Mouse (Mus musculus) lung, adult 2 months (tissue): Measurements from ENCODE around the gene Dcst1. TPM values are rescaled to one million over a fixed set of nuclear protein-coding genes. Genes with fewer than 3 reads are reported as not detected.

Source experiments
- DNase-seq: peaks from one replicate; pipeline ENCODE4 v3.0.0; 2022
- H3K4me1 ChIP-seq: fragments of 200-500 bp; 2 replicates; pipeline ENCODE4 v1.6.1; 2011; ENCODE audit warnings: low read length; ENCODE audit not compliant: control insufficient read depth, insufficient read depth
- H3K4me3 ChIP-seq: fragments of 200-500 bp; replicated peaks from 2 replicates; pipeline ENCODE3; 2011; ENCODE audit warnings: low read depth, mild to moderate bottlenecking, control low read depth, low read length; ENCODE audit errors: extremely low read depth
- CTCF ChIP-seq: fragments of 200-500 bp; IDR thresholded peaks from 2 replicates; pipeline ENCODE4 v1.5.1; 2011; ENCODE audit warnings: mild to moderate bottlenecking, low read length, control low read depth; ENCODE audit not compliant: insufficient read depth
- POLR2A ChIP-seq: fragments of 200-500 bp; IDR thresholded peaks from 2 replicates; pipeline ENCODE4 v1.6.1; 2011; ENCODE audit warnings: low read depth, mild to moderate bottlenecking, control low read depth, low read length, borderline replicate concordance; ENCODE audit errors: extremely low read depth
- WGBS: fragments of 180-500 bp; shearing (Covaris S2); methylation state at CpG from one replicate; pipeline ENCODE4 v1.1.7; 2018; 5-methylcytosine and 5-hydroxymethylcytosine counted together
- polyA plus RNA-seq: library from polyadenylated mRNA; depleted of rRNA; stranded (reverse); fragments of >200 nt; gene quantifications from 2 replicates; pipeline ENCODE4 v1.2.3, GENCODE M21; 2012

Gene Dcst1
- polyA plus RNA-seq, 1 experiment, result not detected

- peaks cover 8% of the 10 kb centered on the region; the same call in 1 of the 2 replicates for H3K4me1 ChIP-seq
- TF ChIP-seq POLR2A, result no peak
- no peak for DNase-seq
- WGBS, result 91% methylated on average over 8 of the region's 8 CpGs
- H3K4me3 ChIP-seq, result no peak overlapping the region
Measured at GRCm38 (mm10) chr3:89325882-89326281, 39.2 kb downstream of the Dcst1 start.

DNA sequence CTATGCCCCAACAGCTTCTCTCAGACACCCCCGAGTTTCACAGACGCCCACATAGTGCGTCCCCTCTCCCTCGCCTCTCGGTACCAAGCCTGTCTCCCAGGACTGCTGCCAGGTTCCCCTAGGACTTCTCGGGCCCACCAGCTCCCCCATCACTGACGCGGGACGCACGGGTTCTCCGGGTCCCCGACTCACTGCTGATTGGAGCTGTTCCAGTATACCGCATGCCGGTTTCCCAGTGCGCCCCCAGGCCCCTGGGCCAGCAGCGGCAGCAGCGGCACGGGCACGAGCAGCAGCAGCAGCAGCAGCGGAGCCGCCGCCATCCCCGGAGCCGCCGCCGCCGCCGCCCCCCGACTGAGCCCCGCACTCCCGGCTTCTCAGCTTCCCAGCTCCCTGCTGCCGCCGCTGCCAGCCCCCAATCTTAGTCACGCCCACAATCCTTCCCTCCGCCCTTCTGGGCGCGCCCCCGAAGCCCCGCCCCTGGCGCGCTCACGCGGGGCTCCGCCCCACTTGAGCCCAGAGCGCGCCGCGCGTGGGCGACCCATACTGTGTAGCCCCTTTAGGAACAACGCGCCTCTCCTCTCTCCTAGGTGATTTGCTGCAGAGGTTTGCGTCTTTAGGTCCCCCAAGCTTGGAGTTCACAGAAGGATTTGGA, 42.4 kb downstream of the Dcst1 start, which contains the start of gene Efna3:
Gene Efna3 (minus strand): TSS at position 452 of the 652 bp plus-strand sequence.
- peak; percentile 80 for DNase-seq
- Histone ChIP-seq H3K4me3 (peak within 1 kb of the TSS; percentile 26), H3K4me1 (peaks cover 11% of the 10 kb centered on the region; the same call in 1 of the 2 replicates)
- TF ChIP-seq POLR2A, result no peak
- TF ChIP-seq CTCF, result no peak
- WGBS, result 2% methylated on average over 53 of the region's 53 CpGs

GRCm38 (mm10) chr3:89322131-89322500, 42.9 kb downstream of the Dcst1 start:
- no peak for DNase-seq
- H3K4me3 ChIP-seq, result no peak overlapping the region
- 2% methylated on average over 14 of the region's 14 CpGs for WGBS
- peaks cover 11% of the 10 kb centered on the region; the same call in 1 of the 2 replicates for H3K4me1 ChIP-seq
- TF ChIP-seq CTCF (no peak), POLR2A (no peak)

GRCm38 (mm10) chr3:89321183-89322130, 43.6 kb downstream of the Dcst1 start:
- Histone ChIP-seq H3K4me1 (peaks cover 13% of the 10 kb centered on the region; the same call in 1 of the 2 replicates), H3K4me3 (peak overlapping the region; percentile 6)
- no peak for TF ChIP-seq POLR2A
- TF ChIP-seq CTCF, result no peak
- no peak for DNase-seq
- 1% methylated on average over 64 of the region's 66 CpGs for WGBS

DNA sequence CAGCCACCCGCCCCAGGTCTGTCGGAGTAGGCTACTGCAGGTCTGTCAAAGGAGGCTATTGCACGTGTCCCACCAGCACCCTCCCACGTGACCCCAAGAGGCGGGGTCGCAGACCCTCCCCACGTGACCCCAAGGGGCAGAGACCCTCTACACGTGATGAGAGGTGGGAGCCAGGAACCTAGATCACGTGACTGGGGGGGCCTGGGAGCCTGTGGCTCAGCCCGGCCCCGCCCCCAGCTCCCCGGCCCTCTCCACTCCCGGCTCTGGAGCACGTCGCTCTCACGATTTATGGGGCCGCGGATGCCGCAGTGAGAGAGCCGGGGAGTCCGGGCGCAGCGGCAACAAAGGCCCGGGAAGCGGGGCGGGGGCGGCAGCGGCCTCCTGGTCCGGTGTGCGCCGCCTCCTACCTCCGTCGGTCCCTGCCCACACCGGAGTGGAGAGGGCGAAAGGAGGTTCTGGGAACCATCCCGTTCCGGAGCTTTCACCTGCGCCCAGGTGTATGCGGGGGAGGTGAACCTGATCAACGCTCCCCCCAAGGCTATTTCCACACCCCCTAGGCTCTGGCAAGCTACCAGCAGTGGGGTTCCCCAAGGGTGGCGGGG, 44.4 kb downstream of the Dcst1 start:
- no peak for TF ChIP-seq CTCF
- no peak for TF ChIP-seq POLR2A
- DNase-seq, result no peak
- peaks cover 19% of the 10 kb centered on the region; the same call in 1 of the 2 replicates for H3K4me1 ChIP-seq
- WGBS, result under 1% methylated on average over 41 of the region's 41 CpGs
- H3K4me3 ChIP-seq, result peak overlapping the region; percentile 2

DNA sequence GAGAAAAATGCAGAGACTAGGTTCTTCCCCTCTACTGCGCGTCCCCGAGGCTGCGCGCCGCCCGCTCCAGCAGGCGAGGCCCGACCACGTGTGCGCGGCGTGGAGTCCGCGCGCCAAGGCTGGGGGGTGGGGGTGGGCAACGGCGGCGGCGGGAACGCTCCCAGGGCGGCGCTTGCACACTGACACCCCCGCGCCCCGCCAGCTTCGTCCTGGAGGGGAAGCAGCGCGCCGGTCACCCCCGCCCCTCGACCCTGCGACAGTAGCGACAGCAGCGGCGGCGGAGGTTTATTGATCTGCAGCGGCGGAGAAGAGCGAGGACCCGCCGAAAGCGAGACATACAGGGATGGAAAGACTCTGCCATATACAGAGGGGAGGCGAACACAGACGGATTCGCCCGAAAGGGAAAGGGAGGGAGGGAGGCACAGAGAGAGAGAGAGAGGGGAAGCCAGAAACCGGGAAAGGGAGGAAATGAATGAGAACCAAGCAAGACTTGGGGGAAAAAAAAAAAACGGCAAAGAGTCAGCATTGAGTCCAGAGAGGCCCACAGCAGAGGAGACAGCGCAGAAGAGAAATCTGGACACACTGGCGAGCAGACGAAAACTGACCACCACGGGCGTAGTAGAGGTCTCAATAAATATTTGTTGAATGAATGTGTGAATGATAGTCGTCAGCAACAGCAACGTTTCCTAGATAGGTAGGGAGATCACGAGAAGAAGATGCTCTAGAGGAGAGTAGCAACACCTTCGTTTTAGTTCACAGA, 45.3 kb downstream of the Dcst1 start:
- DNase-seq, result no peak
- 3% methylated on average over 58 of the region's 58 CpGs for WGBS
- Histone ChIP-seq H3K4me3 (no peak overlapping the region), H3K4me1 (peaks cover 21% of the 10 kb centered on the region; the same call in 1 of the 2 replicates)
- TF ChIP-seq CTCF (no peak), POLR2A (no peak)

DNA sequence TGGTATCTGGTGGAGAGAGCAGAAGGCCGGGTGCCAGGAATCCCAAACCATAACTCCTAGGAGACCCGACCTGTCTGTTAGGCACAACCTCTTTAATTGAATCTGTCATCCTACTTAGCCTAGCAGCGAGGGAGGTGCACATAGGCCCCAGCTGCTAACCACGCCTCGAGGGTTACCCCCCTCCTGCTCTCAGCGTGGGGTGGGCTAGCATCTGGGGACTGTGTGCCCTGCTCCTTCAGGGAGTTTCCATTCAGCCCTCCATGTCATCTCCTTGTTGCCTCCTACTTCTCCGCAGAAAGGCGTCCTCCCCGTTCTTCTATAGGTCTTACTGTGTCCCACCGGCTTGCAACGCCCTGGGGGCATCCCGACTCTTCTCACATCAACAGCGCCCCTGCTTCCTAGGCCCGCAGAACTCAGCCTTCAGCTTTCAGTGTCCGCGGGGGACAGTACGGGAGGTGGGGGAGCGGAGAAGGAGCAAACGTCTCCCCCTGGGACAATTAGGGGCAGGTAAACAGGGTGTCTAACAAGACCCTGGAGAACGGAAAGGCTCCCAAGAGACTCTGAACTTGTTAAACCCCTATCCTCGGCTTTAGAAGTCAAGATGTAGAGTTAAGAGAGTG, 46.0 kb downstream of the Dcst1 start:
- DNase-seq, result no peak
- TF ChIP-seq POLR2A (no peak), CTCF (no peak)
- WGBS, result 33% methylated on average over 21 of the region's 21 CpGs
- Histone ChIP-seq H3K4me1 (peaks cover 21% of the 10 kb centered on the region; the same call in 1 of the 2 replicates), H3K4me3 (no peak overlapping the region)

DNA sequence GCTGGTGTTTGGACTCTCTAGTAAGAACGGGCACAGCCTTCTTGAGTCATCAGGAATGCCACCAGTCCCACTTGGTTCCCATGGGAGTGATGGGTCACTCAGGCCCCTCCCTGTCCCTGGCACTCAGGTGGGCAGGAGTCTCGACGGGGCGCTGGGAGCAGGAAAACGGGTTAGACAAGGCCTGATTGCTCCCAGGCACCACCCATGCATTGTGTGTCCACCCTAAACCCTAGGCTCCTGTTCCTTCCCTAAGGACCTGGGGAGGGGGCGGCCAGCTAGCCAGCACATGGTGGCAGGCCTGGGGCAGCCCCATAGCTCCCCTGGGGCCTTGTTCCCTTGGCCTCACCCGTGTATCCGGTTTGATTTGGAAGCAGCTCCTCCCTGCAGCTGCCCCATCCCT, 46.7 kb downstream of the Dcst1 start:
- 72% methylated on average over 8 of the region's 8 CpGs for WGBS
- TF ChIP-seq POLR2A (no peak), CTCF (no peak)
- no peak for DNase-seq
- peaks cover 24% of the 10 kb centered on the region for H3K4me1 ChIP-seq
- no peak overlapping the region for H3K4me3 ChIP-seq
